8 mouse cellular contexts compared by ENCODE assay signal in genomic region chr10:122544096-122544720, GRCm38 (mm10).
DNase-seq lines count a peak whose midpoint lies in the region; ATAC-seq and TF ChIP-seq lines count a peak whose summit lies in the region.

No protein-coding gene starts in this region.

- TF ChIP-seq POLR2A in kidney, adult 2 months (IDR thresholded peaks at IDR 0.05; ENCODE audit: low read depth, low read length), result no peak

- H3K9me3 ChIP-seq in limb, embryonic 12.5 days, result no peaks in the 10 kb centered on the region
- no peaks in the 10 kb centered on the region for H3K9me3 ChIP-seq in midbrain, embryonic 12.5 days
- H3K9me3 ChIP-seq in stomach, embryonic 15.5 days, result no peaks in the 10 kb centered on the region

- no peaks in the 10 kb centered on the region for H3K27me3 ChIP-seq in kidney, adult 2 months (replicated peaks; ENCODE audit: control insufficient read depth, insufficient read depth, low read length)
- no peaks in the 10 kb centered on the region for H3K27me3 ChIP-seq in limb, embryonic 12.5 days
- no peaks in the 10 kb centered on the region for H3K27me3 ChIP-seq in midbrain, embryonic 12.5 days
- no peaks in the 10 kb centered on the region for H3K27me3 ChIP-seq in stomach, embryonic 15.5 days (replicated peaks)

- peak; percentile 92 for ATAC-seq in common myeloid progenitor, adult 5-6 weeks (replicated peaks; ENCODE audit: low read depth, poor library complexity, severe bottlenecking)
- ATAC-seq in limb, embryonic 12.5 days (ENCODE audit: insufficient number of reproducible peaks, insufficient read depth, low FRiP score, low TSS enrichment, low read depth), result no peak
- peak; percentile 72; the same call in 1 of the 2 replicates for ATAC-seq in midbrain, embryonic 12.5 days (ENCODE audit: low FRiP score, low read depth)
- no peak for ATAC-seq in stomach, embryonic 15.5 days (ENCODE audit: insufficient read depth, low FRiP score, low read depth)

- no peak overlapping the region for H3K27ac ChIP-seq in kidney, adult 2 months (ENCODE audit: insufficient read depth, low read depth, low read length)
- H3K27ac ChIP-seq in limb, embryonic 12.5 days, result no peak overlapping the region
- no peak overlapping the region for H3K27ac ChIP-seq in midbrain, embryonic 12.5 days (replicated peaks)
- no peak overlapping the region for H3K27ac ChIP-seq in stomach, embryonic 15.5 days

- DNase-seq in ovary, postnatal 36 days (ENCODE audit: low spot score), result peak; percentile 21
- DNase-seq in ovary, adult 18-20 months (ENCODE audit: low spot score), result no peak
- DNase-seq in heart, adult 8-10 months (ENCODE audit: low spot score), result peak; percentile 32
- DNase-seq in kidney, adult 2 months, result peak; percentile 61

- no peak overlapping the region for H3K4me3 ChIP-seq in kidney, adult 2 months (ENCODE audit: insufficient read depth, low read depth, low read length)
- peak overlapping the region; percentile 26 for H3K4me3 ChIP-seq in limb, embryonic 12.5 days (replicated peaks)
- H3K4me3 ChIP-seq in midbrain, embryonic 12.5 days, result peak overlapping the region; percentile 17; the same call in 1 of the 2 replicates
- peak overlapping the region; percentile 26; the same call in 1 of the 2 replicates for H3K4me3 ChIP-seq in stomach, embryonic 15.5 days (replicated peaks)

- H3K9ac ChIP-seq in limb, embryonic 12.5 days (replicated peaks), result no peak overlapping the region
- no peak overlapping the region for H3K9ac ChIP-seq in midbrain, embryonic 12.5 days (replicated peaks)
- no peak overlapping the region for H3K9ac ChIP-seq in stomach, embryonic 15.5 days

- 16% methylated on average over 16 of the region's 16 CpGs for WGBS in kidney, adult 2 months
- WGBS in limb, embryonic 12.5 days, result 24% methylated on average over 16 of the region's 16 CpGs
- 30% methylated on average over 16 of the region's 16 CpGs for WGBS in midbrain, embryonic 12.5 days
- WGBS in stomach, embryonic 15.5 days, result 22% methylated on average over 16 of the region's 16 CpGs

- H3K4me2 ChIP-seq in limb, embryonic 12.5 days, result peak overlapping the region; percentile 50
- H3K4me2 ChIP-seq in midbrain, embryonic 12.5 days (replicated peaks), result peak overlapping the region; percentile 41
- peak overlapping the region; percentile 58 for H3K4me2 ChIP-seq in stomach, embryonic 15.5 days

- H3K4me1 ChIP-seq in kidney, adult 2 months (ENCODE audit: control insufficient read depth, insufficient read depth, low read length), result peaks cover 2% of the 10 kb centered on the region; the same call in 1 of the 2 replicates
- no peaks in the 10 kb centered on the region for H3K4me1 ChIP-seq in limb, embryonic 12.5 days (replicated peaks)
- no peaks in the 10 kb centered on the region for H3K4me1 ChIP-seq in midbrain, embryonic 12.5 days
- H3K4me1 ChIP-seq in stomach, embryonic 15.5 days, result no peaks in the 10 kb centered on the region; the same call in 1 of the 2 replicates

- TF ChIP-seq CTCF in kidney, adult 2 months (conservative IDR thresholded peaks at IDR 0.05; ENCODE audit: insufficient read depth, insufficient read length, low read depth, low read length), result peak; percentile 49

- no peaks in the 10 kb centered on the region for H3K36me3 ChIP-seq in kidney, adult 2 months (ENCODE audit: control insufficient read depth, insufficient read depth, low read length)
- no peaks in the 10 kb centered on the region for H3K36me3 ChIP-seq in limb, embryonic 12.5 days
- no peaks in the 10 kb centered on the region for H3K36me3 ChIP-seq in midbrain, embryonic 12.5 days
- no peaks in the 10 kb centered on the region for H3K36me3 ChIP-seq in stomach, embryonic 15.5 days

Comparison
In these comparisons a context has a peak if more than half of its experiments do, and no peak if none do; other contexts are left out.
1. ATAC-seq: peak in common myeloid progenitor, adult 5-6 weeks (single experiment) and midbrain, embryonic 12.5 days (single experiment); none in limb, embryonic 12.5 days (single experiment) and stomach, embryonic 15.5 days (single experiment).
2. Peak in every context shown above with its lines, with median percentiles within 50 percentile points of each other: H3K4me2 ChIP-seq.